Mouse (Mus musculus): ENCODE results near the gene Olfr1288.

Gene Olfr1288

DNA sequence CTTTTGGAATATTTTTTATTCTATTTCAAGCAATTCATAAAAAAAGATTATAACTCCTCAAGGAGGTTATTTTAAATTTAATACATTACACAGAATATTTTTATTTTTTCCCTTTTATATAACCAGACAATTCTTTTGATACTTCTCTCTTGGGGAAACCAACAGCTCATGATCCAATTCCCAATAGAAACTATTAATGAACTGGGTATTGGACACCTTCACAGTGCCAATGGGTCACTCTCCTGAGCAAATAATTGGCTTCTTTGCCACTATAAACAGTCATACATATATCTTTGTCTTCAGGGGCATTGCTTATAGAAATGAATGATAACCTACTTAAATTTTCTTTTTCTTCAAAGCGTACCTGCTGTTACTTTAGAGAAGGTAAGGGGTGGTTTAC lies at the start of gene Olfr1288:
TSS of gene Olfr1288 (plus strand) at position 301 of the 400 bp plus-strand sequence.
- no peak for DNase-seq

DNA sequence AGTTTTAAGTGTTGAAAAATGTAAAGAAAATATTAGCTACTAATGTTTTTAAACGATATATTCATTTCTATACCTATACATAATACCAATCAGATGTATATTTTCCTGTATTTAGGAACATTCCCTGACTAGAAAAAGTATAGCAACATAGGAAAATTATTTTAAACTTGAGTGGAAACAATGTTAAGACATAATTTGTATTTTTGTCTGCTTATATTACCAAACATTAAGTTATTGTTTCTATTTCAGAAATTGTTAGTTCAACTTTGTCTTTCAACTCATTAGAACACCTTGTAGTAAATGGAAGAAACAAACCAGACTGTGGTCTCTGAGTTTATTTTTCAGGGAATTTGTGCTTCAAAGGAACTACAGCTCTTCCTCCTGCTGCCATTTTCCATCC lies 25.1 kb upstream of the Olfr1288 start, which contains the start of gene Olfr1287:
TSS of gene Olfr1287 (plus strand) at position 301 of the 400 bp plus-strand sequence.
- no peak for DNase-seq

DNA sequence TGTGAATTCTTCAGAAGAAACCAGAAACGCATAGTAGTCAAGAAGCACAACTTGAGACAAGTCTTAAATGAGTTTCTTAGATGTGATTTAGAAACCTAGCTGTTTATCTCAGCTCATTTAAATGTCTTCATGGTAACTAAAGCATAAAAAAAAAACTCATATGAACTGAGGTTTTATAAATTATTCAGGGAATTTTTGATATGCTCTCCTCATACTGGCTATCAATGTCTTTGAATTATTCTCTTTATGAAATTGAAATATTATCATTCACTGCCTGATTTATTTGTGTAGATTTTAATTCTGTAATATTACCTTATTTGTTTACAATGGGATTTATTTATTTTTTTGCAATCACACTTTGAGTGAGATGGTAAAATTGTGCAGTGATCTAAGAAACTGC lies 6.6 kb downstream of the Olfr1288 start, which contains the start of gene Olfr1289:
TSS of gene Olfr1289 (plus strand) at position 301 of the 400 bp plus-strand sequence.
- DNase-seq: no peak

DNA sequence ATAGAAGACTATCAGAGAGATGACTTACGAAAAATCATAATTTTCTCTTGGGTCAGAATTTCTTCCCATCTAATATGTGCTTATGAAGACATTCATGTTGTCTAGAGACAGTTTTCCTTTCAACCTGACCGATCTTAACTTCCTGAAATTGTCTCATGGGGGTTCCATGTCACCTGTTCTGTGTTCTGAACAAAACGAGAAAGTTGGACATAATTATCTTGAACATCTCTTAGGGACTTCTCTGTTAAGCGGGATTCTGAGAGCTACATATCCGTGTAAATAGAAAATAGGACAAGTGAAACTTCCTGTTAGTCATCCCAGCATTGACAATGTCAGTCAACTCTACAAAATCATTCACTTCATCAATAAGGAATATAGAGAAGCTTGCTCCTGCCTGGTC lies 19.8 kb downstream of the Olfr1288 start, which contains the start of gene Olfr1290:
TSS of gene Olfr1290 (minus strand) at position 101 of the 400 bp plus-strand sequence.
- no peak for DNase-seq

DNA sequence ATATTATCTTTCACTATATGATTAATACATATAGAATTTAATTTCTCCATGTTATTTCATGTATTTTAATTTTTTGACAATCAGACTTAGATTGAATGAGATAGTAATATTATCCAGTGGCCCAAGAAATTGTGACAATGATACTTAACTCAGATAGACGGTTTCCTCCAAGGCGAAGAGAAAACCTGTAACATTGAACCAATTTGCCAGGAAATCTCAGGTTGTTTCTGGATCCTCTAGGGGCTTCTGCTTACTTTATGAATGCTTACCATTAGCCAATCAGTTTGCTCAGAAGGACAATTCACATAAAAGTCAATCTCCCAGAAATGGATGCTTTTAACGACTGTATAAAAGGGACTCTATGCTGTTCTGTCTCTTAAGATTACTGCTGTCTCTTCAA lies 23.0 kb downstream of the Olfr1288 start, which contains the start of gene Olfr1291-ps1:
TSS of gene Olfr1291-ps1 (plus strand) at position 301 of the 400 bp plus-strand sequence.
- no peak for DNase-seq

DNA sequence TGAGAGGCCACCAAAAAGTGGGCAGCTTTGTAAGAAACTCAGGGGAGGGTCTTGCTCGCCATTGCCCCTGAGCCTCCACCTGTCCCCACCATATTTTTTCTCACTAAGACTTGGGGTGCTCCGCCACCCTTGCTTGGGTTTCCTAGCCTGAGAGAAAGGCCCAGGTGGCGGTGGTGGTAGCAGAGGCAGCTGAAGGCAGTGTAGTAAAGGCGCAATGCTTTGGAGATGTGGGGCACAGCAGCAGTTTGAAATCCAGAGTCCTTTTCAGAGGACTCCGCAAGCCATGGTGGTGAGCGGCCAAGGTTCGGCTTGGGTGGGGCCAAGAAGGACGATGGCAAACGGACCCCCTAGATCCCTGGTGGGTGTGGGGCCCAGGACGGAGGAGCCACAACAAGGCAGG lies 43.5 kb downstream of the Olfr1288 start:
- no peak for DNase-seq

DNA sequence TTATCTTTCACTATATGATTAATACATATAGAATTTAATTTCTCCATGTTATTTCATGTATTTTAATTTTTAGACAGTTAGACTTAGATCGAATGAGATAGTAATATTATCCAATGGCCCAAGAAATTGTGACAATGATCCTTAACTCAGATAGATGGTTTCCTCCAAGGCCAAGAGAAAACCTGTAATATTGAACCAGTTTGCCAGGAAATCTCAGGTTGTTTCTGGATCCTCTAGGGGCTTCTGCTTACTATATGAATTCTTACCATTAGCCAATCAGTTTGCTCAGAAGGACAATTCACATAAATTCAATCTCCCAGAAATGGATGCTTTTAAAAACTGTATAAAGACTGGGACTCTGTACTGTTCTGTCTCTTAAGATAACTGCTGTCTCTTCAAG lies 51.0 kb downstream of the Olfr1288 start, which contains the start of gene Olfr1293-ps:
TSS of gene Olfr1293-ps (plus strand) at position 301 of the 400 bp plus-strand sequence.
- no peak for DNase-seq
